ENCODE assay signal across 8 mouse cellular contexts in genomic region chr12:102498726-102499125, GRCm38 (mm10). TPM values are rescaled to one million over a fixed set of nuclear protein-coding genes. Genes with fewer than 3 reads are reported as not detected.
DNase-seq lines count a peak whose midpoint lies in the region; ATAC-seq and TF ChIP-seq lines count a peak whose summit lies in the region.

No protein-coding gene starts in this region.

- WGBS in forebrain, embryonic 14.5 days = 60% methylated on average over 8 of the region's 8 CpGs
- 43% methylated on average over 8 of the region's 8 CpGs for WGBS in forebrain, embryonic 16.5 days
- WGBS in embryonic facial prominence, embryonic 13.5 days = 29% methylated on average over 8 of the region's 8 CpGs
- WGBS in lung, postnatal 0 days = 48% methylated on average over 8 of the region's 8 CpGs

- H3K36me3 ChIP-seq in forebrain, embryonic 14.5 days (ENCODE audit: control insufficient read depth, insufficient read depth, low read length) = peaks cover 49% of the 10 kb centered on the region
- peaks cover 12% of the 10 kb centered on the region for H3K36me3 ChIP-seq in forebrain, embryonic 16.5 days (ENCODE audit: control insufficient read depth, insufficient read depth)
- H3K36me3 ChIP-seq in embryonic facial prominence, embryonic 13.5 days = peaks cover 41% of the 10 kb centered on the region
- H3K36me3 ChIP-seq in lung, postnatal 0 days (ENCODE audit: insufficient read depth, low read length) = peaks cover 23% of the 10 kb centered on the region; the same call in 1 of the 2 replicates

- H3K4me3 ChIP-seq in forebrain, embryonic 14.5 days (ENCODE audit: low read depth, low read length) = no peak overlapping the region
- no peak overlapping the region for H3K4me3 ChIP-seq in forebrain, embryonic 16.5 days (replicated peaks; ENCODE audit: low read length)
- no peak overlapping the region for H3K4me3 ChIP-seq in embryonic facial prominence, embryonic 13.5 days
- no peak overlapping the region for H3K4me3 ChIP-seq in lung, postnatal 0 days (ENCODE audit: low read depth, low read length)

- H3K9ac ChIP-seq in forebrain, embryonic 14.5 days (ENCODE audit: low read length) = no peak overlapping the region
- H3K9ac ChIP-seq in forebrain, embryonic 16.5 days (replicated peaks; ENCODE audit: low read depth, low read length) = no peak overlapping the region
- H3K9ac ChIP-seq in embryonic facial prominence, embryonic 13.5 days = no peak overlapping the region
- no peak overlapping the region for H3K9ac ChIP-seq in lung, postnatal 0 days (replicated peaks; ENCODE audit: low read depth)

- no peak for TF ChIP-seq EP300 in lung, postnatal 0 days (IDR thresholded peaks at IDR 0.05)

- ATAC-seq in forebrain, embryonic 14.5 days = no peak
- ATAC-seq in forebrain, embryonic 16.5 days = no peak
- peak; percentile 67; the same call in 1 of the 2 replicates for ATAC-seq in embryonic facial prominence, embryonic 13.5 days (ENCODE audit: insufficient number of reproducible peaks, insufficient read depth, low FRiP score, low TSS enrichment, low read depth)
- peak; percentile 65 for ATAC-seq in lung, postnatal 0 days

- H3K27ac ChIP-seq in forebrain, embryonic 14.5 days (ENCODE audit: low read depth, low read length) = no peak overlapping the region
- H3K27ac ChIP-seq in forebrain, embryonic 16.5 days (ENCODE audit: low read length) = no peak overlapping the region
- H3K27ac ChIP-seq in embryonic facial prominence, embryonic 13.5 days = peak overlapping the region; percentile 81
- H3K27ac ChIP-seq in lung, postnatal 0 days (ENCODE audit: low read length) = no peak overlapping the region

- peak; percentile 43 for DNase-seq in forebrain, embryonic 14.5 days (ENCODE audit: low spot score)
- DNase-seq in heart, postnatal 4 days = peak; percentile 15
- DNase-seq in lung, postnatal 0 days (ENCODE audit: low spot score) = peak; percentile 45
- DNase-seq in testis, postnatal 10 days (ENCODE audit: low spot score) = no peak
- DNase-seq in layer of hippocampus, adult 8-10 months (ENCODE audit: low spot score in 2 of 2) = no peak
- no peak for DNase-seq in urinary bladder, adult 2 months (ENCODE audit: low spot score)

- no peaks in the 10 kb centered on the region for H3K27me3 ChIP-seq in forebrain, embryonic 14.5 days (replicated peaks; ENCODE audit: control insufficient read depth, insufficient read depth, low read length)
- no peaks in the 10 kb centered on the region for H3K27me3 ChIP-seq in forebrain, embryonic 16.5 days (replicated peaks; ENCODE audit: control insufficient read depth, insufficient read depth, low read length)
- H3K27me3 ChIP-seq in embryonic facial prominence, embryonic 13.5 days = no peaks in the 10 kb centered on the region
- no peaks in the 10 kb centered on the region for H3K27me3 ChIP-seq in lung, postnatal 0 days (replicated peaks; ENCODE audit: insufficient read depth, low read length)

- no peaks in the 10 kb centered on the region for H3K4me1 ChIP-seq in forebrain, embryonic 14.5 days (ENCODE audit: control insufficient read depth, insufficient read depth, low read length)
- H3K4me1 ChIP-seq in forebrain, embryonic 16.5 days (replicated peaks; ENCODE audit: control insufficient read depth, insufficient read depth, low read length) = no peaks in the 10 kb centered on the region
- H3K4me1 ChIP-seq in embryonic facial prominence, embryonic 13.5 days = peaks cover 21% of the 10 kb centered on the region
- no peaks in the 10 kb centered on the region for H3K4me1 ChIP-seq in lung, postnatal 0 days (ENCODE audit: insufficient read depth, low read depth, low read length)

- no peak overlapping the region for H3K4me2 ChIP-seq in forebrain, embryonic 14.5 days (ENCODE audit: low read length)
- H3K4me2 ChIP-seq in forebrain, embryonic 16.5 days (ENCODE audit: low read length) = no peak overlapping the region
- peak overlapping the region; percentile 39 for H3K4me2 ChIP-seq in embryonic facial prominence, embryonic 13.5 days
- H3K4me2 ChIP-seq in lung, postnatal 0 days (replicated peaks; ENCODE audit: low read depth, low read length) = no peak overlapping the region

- TF ChIP-seq CTCF in lung, postnatal 0 days (IDR thresholded peaks at IDR 0.05) = no peak

- H3K9me3 ChIP-seq in forebrain, embryonic 14.5 days (replicated peaks; ENCODE audit: control insufficient read depth, low read length) = no peaks in the 10 kb centered on the region
- H3K9me3 ChIP-seq in forebrain, embryonic 16.5 days (ENCODE audit: control insufficient read depth, low read length) = no peaks in the 10 kb centered on the region
- H3K9me3 ChIP-seq in embryonic facial prominence, embryonic 13.5 days = no peaks in the 10 kb centered on the region
- H3K9me3 ChIP-seq in lung, postnatal 0 days (ENCODE audit: low read length) = no peaks in the 10 kb centered on the region

RNA-seq across cellular contexts. Expression of gene Golga5, which starts 29.8 kb away (rescaled TPM):
- polyA plus RNA-seq in forebrain, embryonic 14.5 days (2014; fragmentation: Nextera tagmentation; extraction: Ambion mirVana) = 34.1 and 34.2 TPM in 2 replicates
- 33.2 and 35.5 TPM in 2 replicates for polyA plus RNA-seq in forebrain, embryonic 16.5 days (2015; fragmentation: Nextera tagmentation; extraction: Ambion mirVana)
- polyA plus RNA-seq in embryonic facial prominence, embryonic 13.5 days (2015; fragmentation: Nextera tagmentation; extraction: Ambion mirVana) = 40.3 and 41.3 TPM in 2 replicates
- 10 to 100 TPM; 23.0 to 26.7 TPM for total RNA-seq in heart, postnatal 4 days (2021)
- 27.5 and 29.8 TPM in 2 replicates for polyA plus RNA-seq in lung, postnatal 0 days (2015; fragmentation: Nextera tagmentation; extraction: Ambion mirVana)
- total RNA-seq in layer of hippocampus, adult 8-10 months (2022) = 10 to 100 TPM; 24.9 to 29.8 (median 26.9) TPM
- polyA plus RNA-seq in urinary bladder, adult 2 months (2012; rRNA removed) = 35.0 and 40.2 TPM in 2 replicates

RNA-seq across cellular contexts. Expression of gene Chga, which starts 56.0 kb away (rescaled TPM):
- polyA plus RNA-seq in forebrain, embryonic 14.5 days (2014; fragmentation: Nextera tagmentation; extraction: Ambion mirVana) = 63.3 and 76.8 TPM in 2 replicates
- polyA plus RNA-seq in forebrain, embryonic 16.5 days (2015; fragmentation: Nextera tagmentation; extraction: Ambion mirVana) = 97.7 and 118 TPM in 2 replicates
- 3.4 and 4.3 TPM in 2 replicates for polyA plus RNA-seq in embryonic facial prominence, embryonic 13.5 days (2015; fragmentation: Nextera tagmentation; extraction: Ambion mirVana)
- total RNA-seq in heart, postnatal 4 days (2021) = under 1 TPM in 1 of 2 experiments, not detected in 1; 0.18 TPM
- 0.49 and 0.54 TPM in 2 replicates for polyA plus RNA-seq in lung, postnatal 0 days (2015; fragmentation: Nextera tagmentation; extraction: Ambion mirVana)
- total RNA-seq in layer of hippocampus, adult 8-10 months (2022) = 100 to 1,000 TPM; 115 to 125 (median 120) TPM
- 0.19 and 0.35 TPM in 2 replicates for polyA plus RNA-seq in urinary bladder, adult 2 months (2012; rRNA removed)

RNA-seq across cellular contexts. Expression of gene Lgmn, which starts 59.1 kb away (rescaled TPM):
- polyA plus RNA-seq in forebrain, embryonic 14.5 days (2014; fragmentation: Nextera tagmentation; extraction: Ambion mirVana) = 87.0 and 90.5 TPM in 2 replicates
- polyA plus RNA-seq in forebrain, embryonic 16.5 days (2015; fragmentation: Nextera tagmentation; extraction: Ambion mirVana) = 70.3 and 78.8 TPM in 2 replicates
- 76.9 and 81.4 TPM in 2 replicates for polyA plus RNA-seq in embryonic facial prominence, embryonic 13.5 days (2015; fragmentation: Nextera tagmentation; extraction: Ambion mirVana)
- total RNA-seq in heart, postnatal 4 days (2021) = 10 to 100 TPM; 68.9 to 76.9 TPM
- 174 and 198 TPM in 2 replicates for polyA plus RNA-seq in lung, postnatal 0 days (2015; fragmentation: Nextera tagmentation; extraction: Ambion mirVana)
- 100 to 1,000 TPM in 2 of 4 experiments, 10 to 100 TPM in 2; 82.8 to 200 (median 127) TPM for total RNA-seq in layer of hippocampus, adult 8-10 months (2022)
- polyA plus RNA-seq in urinary bladder, adult 2 months (2012; rRNA removed) = 73.4 and 84.0 TPM in 2 replicates

Comparison
In these comparisons a context has a peak if more than half of its experiments do, and no peak if none do; other contexts are left out.
1. ATAC-seq: peak in embryonic facial prominence, embryonic 13.5 days (single experiment) and lung, postnatal 0 days (single experiment); none in forebrain, embryonic 14.5 days (single experiment) and forebrain, embryonic 16.5 days (single experiment).
2. DNase-seq: peak in forebrain, embryonic 14.5 days (single experiment), heart, postnatal 4 days (single experiment) and lung, postnatal 0 days (single experiment); none in testis, postnatal 10 days (single experiment), layer of hippocampus, adult 8-10 months (0 of 2) and urinary bladder, adult 2 months (single experiment).
3. RNA of gene Chga, which starts 56.0 kb away (polyA plus RNA-seq): 97.7 to 118 TPM in forebrain, embryonic 16.5 days and 63.3 to 76.8 TPM in forebrain, embryonic 14.5 days; 3.4 to 4.3 TPM in embryonic facial prominence, embryonic 13.5 days, 0.49 to 0.54 TPM in lung, postnatal 0 days and 0.19 to 0.35 TPM in urinary bladder, adult 2 months; every median in the first group is over 10 times any median in the second.